Mouse (Mus musculus) limb, embryonic 14.5 days (tissue): ENCODE measurements at regions not wholly inside any gene's neighbourhood (a gene's known extent, or its start where the extent isn't known, plus 50 kb on each side); places are given as distances from the start of the nearest gene placed in this dataset.

Experiments
- ATAC-seq: fragments of 200-750 bp; cut with Nextera tagmentation; 2 replicates; pipeline ENCODE4 v1.8.0; 2017; ENCODE audit warnings: low read depth, moderate number of reproducible peaks, moderate TSS enrichment; ENCODE audit not compliant: low FRiP score
- DNase-seq: peaks from one replicate; pipeline ENCODE4 v3.0.0-alpha.2; 2015; ENCODE audit warnings: low spot score
- H3K27ac ChIP-seq: fragments of 300-500 bp; sonication (generic); replicated peaks from 2 replicates; pipeline ENCODE4 v1.5.1; 2014; ENCODE audit warnings: low read depth, mild to moderate bottlenecking, low read length, moderate library complexity, mixed read lengths
- H3K27me3 ChIP-seq: fragments of 300-500 bp; sonication (generic); 2 replicates; pipeline ENCODE4 v1.6.1; 2014; ENCODE audit warnings: low read length, mixed read lengths; ENCODE audit not compliant: control insufficient read depth, insufficient read depth
- H3K36me3 ChIP-seq: fragments of 300-500 bp; sonication (generic); 2 replicates; pipeline ENCODE4 v1.6.1; 2014; ENCODE audit warnings: mild to moderate bottlenecking, low read length, moderate library complexity, mixed read lengths; ENCODE audit not compliant: control insufficient read depth, insufficient read depth
- H3K4me1 ChIP-seq: fragments of 300-500 bp; sonication (generic); 2 replicates; pipeline ENCODE4 v1.6.1; 2014; ENCODE audit warnings: antibody characterized with exemption, low read length, mixed read lengths; ENCODE audit not compliant: control insufficient read depth, insufficient read depth
- H3K4me2 ChIP-seq: fragments of 300-500 bp; sonication (generic); replicated peaks from 2 replicates; pipeline ENCODE4 v1.6.1; 2014; ENCODE audit warnings: low read depth, mild to moderate bottlenecking, low read length, moderate library complexity; ENCODE audit not compliant: severe bottlenecking
- H3K4me3 ChIP-seq: fragments of 300-500 bp; sonication (generic); replicated peaks from 2 replicates; pipeline ENCODE4 v1.5.1; 2014; ENCODE audit warnings: low read length
- H3K9ac ChIP-seq: fragments of 300-500 bp; sonication (generic); 2 replicates; pipeline ENCODE4 v1.6.1; 2014; ENCODE audit warnings: mild to moderate bottlenecking, low read depth, low read length, moderate library complexity; ENCODE audit not compliant: severe bottlenecking
- H3K9me3 ChIP-seq: fragments of 300-500 bp; sonication (generic); 2 replicates; pipeline ENCODE4 v1.6.1; 2016; ENCODE audit warnings: low read length; ENCODE audit not compliant: control insufficient read depth
- POLR2A ChIP-seq: fragments of 200-500 bp; IDR thresholded peaks from 2 replicates; pipeline ENCODE4 v1.8.0; 2012; ENCODE audit warnings: inconsistent platforms, mild to moderate bottlenecking, moderate library complexity, borderline replicate concordance; ENCODE audit not compliant: insufficient read depth, insufficient read length; ENCODE audit errors: extremely low read depth
- WGBS: fragments of 180-500 bp; shearing (Covaris S2); extraction: QIAGEN DNeasy Blood & Tissue Kit; methylation state at CpG from one replicate; pipeline ENCODE4 v1.1.7; 2014; 5-methylcytosine and 5-hydroxymethylcytosine counted together

DNA sequence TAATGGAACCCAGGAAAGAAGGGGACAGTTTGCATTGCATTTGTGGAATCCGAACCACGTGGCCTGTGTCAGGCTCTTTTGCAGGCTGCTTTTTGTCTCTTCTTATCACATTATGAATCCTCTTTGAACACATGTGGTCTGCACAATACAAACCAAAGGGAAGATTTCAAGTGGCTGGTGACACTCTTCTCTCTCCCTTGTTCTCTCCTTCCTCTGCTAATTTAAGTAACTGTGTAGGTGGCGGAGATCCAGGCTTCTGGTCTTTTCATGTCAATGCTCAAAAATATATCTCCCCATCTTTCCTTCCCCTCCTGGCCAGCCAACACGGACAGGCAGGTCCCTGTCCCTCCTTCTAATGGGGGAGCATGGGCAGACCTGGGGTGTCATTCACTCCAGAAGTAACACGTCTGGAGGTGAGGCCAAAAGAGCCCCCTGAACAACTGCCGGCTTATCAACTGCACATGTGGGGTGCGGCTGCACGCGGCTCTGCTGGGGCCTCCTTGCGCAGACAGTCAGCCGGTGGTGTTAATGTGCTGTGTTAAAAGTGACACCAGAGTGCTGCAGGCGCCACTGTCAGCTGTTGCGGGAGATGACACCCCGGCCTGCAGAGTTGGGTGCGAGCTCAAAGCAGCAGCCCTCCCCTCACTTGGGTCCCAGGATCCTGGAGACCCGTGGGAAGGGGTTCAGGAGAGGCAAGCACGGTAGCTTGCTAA, 130.3 kb upstream of the Gli2 start:
- Histone ChIP-seq H3K9ac (no peak overlapping the region), H3K27me3 (0 out of 2 replicates have a peak, but pooled peaks cover 1% of the 10 kb centered on the region), H3K36me3 (no peaks in the 10 kb centered on the region), H3K4me2 (no peak overlapping the region), H3K27ac (no peak overlapping the region), H3K9me3 (no peaks in the 10 kb centered on the region), H3K4me3 (no peak overlapping the region), H3K4me1 (no peaks in the 10 kb centered on the region)
- 57% methylated on average over 17 of the region's 17 CpGs for WGBS
- ATAC-seq (no peak), DNase-seq (no peak)
- no peak for TF ChIP-seq POLR2A

DNA sequence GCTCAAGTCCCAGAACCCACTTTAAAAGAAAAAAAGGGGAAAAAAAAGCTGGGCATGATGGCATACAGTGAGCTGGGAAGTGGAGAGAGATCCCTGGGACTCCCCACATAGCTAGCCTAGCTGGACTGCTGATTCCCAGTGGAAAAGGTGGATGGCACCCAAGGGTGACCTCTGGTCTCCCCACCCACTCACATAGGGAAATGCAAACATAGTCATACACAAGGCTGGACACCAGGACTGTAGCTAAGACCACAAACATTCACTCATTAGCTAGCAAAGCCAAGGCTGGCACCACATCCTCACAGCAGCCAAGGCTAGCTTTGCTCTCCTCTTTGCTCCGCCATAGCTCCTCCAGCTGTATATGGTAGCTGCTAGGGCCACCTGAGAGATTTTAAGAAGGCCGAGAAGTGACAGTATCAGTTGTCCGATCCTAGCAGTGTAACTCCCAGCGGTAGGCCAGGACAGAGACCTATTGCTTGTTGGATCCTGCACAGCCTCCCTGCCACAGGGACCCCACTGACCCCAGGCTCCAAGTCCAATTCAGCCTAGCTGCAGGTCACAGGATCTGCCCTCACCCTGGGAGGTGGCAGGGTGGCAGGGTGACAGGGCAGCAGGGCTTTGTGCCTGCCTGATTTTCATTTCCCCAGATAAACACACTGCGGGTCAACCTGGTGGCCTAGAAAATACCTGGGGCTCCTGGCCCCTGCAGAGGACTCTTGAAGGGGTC, 119.8 kb upstream of the Gli2 start:
- Histone ChIP-seq H3K27me3 (no peaks in the 10 kb centered on the region), H3K4me3 (no peak overlapping the region), H3K4me2 (no peak overlapping the region), H3K9me3 (0 out of 2 replicates have a peak, but pooled peaks cover 5% of the 10 kb centered on the region), H3K4me1 (no peaks in the 10 kb centered on the region), H3K9ac (no peak overlapping the region), H3K36me3 (no peaks in the 10 kb centered on the region), H3K27ac (no peak overlapping the region)
- no peak for DNase-seq
- ATAC-seq, result no peak
- TF ChIP-seq POLR2A, result no peak
- WGBS, result 88% methylated on average over 5 of the region's 5 CpGs

DNA sequence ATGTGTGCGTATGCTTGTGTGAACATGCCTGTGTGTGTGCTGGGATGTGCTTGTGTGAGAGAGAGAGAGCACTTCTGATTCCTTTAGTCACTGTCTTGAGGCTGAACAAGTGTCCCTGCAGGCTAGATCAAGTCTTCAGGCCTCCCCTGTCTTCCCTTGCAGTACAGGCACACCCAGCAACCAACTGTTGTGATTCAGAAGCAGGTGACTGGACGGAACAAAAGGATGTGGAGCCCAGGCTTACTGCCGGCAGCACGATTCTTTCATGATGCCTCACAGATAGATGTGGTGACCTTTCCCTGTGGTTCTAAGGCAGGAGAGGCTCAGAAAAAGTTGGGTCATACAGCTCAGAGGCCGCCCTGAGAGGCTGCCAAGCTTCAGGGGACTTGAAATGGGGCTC, 114.0 kb upstream of the Gli2 start:
- no peak for TF ChIP-seq POLR2A
- WGBS, result 82% methylated on average over 5 of the region's 5 CpGs
- Histone ChIP-seq H3K4me1 (no peaks in the 10 kb centered on the region), H3K36me3 (no peaks in the 10 kb centered on the region), H3K4me2 (no peak overlapping the region), H3K4me3 (no peak overlapping the region), H3K9ac (no peak overlapping the region), H3K9me3 (no peaks in the 10 kb centered on the region), H3K27me3 (no peaks in the 10 kb centered on the region), H3K27ac (no peak overlapping the region)
- DNase-seq (no peak), ATAC-seq (no peak)

GRCm38 (mm10) chr1:119166286-119166685, 112.9 kb upstream of the Gli2 start:
- Histone ChIP-seq H3K9ac (no peak overlapping the region), H3K36me3 (no peaks in the 10 kb centered on the region), H3K27me3 (no peaks in the 10 kb centered on the region), H3K9me3 (no peaks in the 10 kb centered on the region), H3K4me3 (no peak overlapping the region), H3K4me2 (no peak overlapping the region), H3K4me1 (no peaks in the 10 kb centered on the region), H3K27ac (no peak overlapping the region)
- ATAC-seq, result no peak
- 91% methylated on average over 7 of the region's 7 CpGs for WGBS
- no peak for TF ChIP-seq POLR2A
- no peak for DNase-seq

DNA sequence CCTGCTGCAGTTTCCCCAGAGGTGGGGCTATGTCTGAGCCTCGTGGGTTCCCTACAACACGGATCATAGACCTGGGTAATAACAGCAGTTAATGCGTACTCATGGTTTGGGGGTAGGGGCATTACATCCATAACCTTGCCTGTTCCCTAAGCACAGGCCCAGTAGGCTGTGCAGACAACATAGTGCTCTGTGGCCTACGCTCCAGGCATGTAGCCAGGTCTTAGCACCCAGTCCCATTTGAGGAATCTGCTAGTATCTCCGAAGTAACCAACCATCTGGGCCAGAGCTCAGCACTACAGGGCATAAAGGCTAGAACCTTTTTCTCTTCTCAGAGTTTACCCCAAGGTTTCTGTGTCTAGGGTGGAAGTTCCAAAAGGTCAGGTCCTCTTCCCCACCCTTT, 111.4 kb upstream of the Gli2 start:
- H3K9me3 ChIP-seq, result no peaks in the 10 kb centered on the region; the same call in 1 of the 2 replicates
- no peak overlapping the region for H3K27ac ChIP-seq
- no peak overlapping the region for H3K4me3 ChIP-seq
- 78% methylated on average over 5 of the region's 5 CpGs for WGBS
- no peaks in the 10 kb centered on the region for H3K4me1 ChIP-seq
- no peak for TF ChIP-seq POLR2A
- H3K27me3 ChIP-seq, result no peaks in the 10 kb centered on the region
- H3K36me3 ChIP-seq, result no peaks in the 10 kb centered on the region
- no peak for ATAC-seq
- no peak overlapping the region for H3K9ac ChIP-seq
- no peak for DNase-seq
- no peak overlapping the region for H3K4me2 ChIP-seq
